Mouse (Mus musculus): ENCODE measurements around the gene Zbtb21.

DNA sequence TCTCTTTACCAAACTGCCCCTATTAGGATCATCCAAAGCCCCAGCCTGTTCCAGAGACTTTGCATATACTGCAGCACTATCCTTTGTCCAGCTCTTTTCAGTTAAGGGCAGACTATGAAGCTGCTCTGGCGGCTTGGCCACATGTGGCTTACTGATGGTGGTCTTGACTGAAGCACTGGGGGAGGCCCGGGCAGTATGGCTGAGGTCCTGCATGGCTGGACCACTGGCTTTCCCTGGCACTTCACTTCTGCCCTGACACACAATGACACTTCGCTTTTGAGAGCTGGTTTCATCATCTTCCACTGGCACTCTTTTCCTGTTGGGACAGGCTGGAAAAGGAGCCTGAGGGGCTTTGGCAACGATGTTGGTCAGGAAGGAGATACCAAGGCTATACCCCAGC is 10.1 kb downstream of the Zbtb21 start:
- no peak for TF ChIP-seq CHD2 (IDR thresholded peaks at IDR 0.05; ENCODE audit: low read depth, low read length)
- TF ChIP-seq HCFC1 (IDR thresholded peaks at IDR 0.05; ENCODE audit: borderline replicate concordance, insufficient read depth, low read length) = no peak
- no peak for TF ChIP-seq ZNF384 (IDR thresholded peaks at IDR 0.05; ENCODE audit: low read depth, low read length)
- TF ChIP-seq ZC3H11A (IDR thresholded peaks at IDR 0.05; ENCODE audit: borderline replicate concordance, low read depth, low read length) = no peak

All from ES-E14 (cell line).